Mouse (Mus musculus): ENCODE data around the gene Bcl9l. TPM values are rescaled to one million over a fixed set of nuclear protein-coding genes. Genes with fewer than 3 reads are reported as not detected.

Gene Bcl9l
- polyA plus RNA-seq, 1 experiment from 2014 or later: 2.0 TPM

- H3K9me3 ChIP-seq (ENCODE audit: low read length): no peaks in the 10 kb centered on the region
- 56% methylated on average over 9 of the region's 9 CpGs for WGBS (ENCODE audit: insufficient replicate concordance)
- no peak overlapping the region for H3K4me2 ChIP-seq (ENCODE audit: low read depth, low read length)
- H3K27ac ChIP-seq (ENCODE audit: low read depth): no peak overlapping the region
- 0 out of 2 replicates have a peak, but pooled peaks cover 4% of the 10 kb centered on the region for H3K4me1 ChIP-seq (ENCODE audit: insufficient read depth)
- H3K9ac ChIP-seq (replicated peaks): no peak overlapping the region
- no peaks in the 10 kb centered on the region for H3K36me3 ChIP-seq (replicated peaks; ENCODE audit: insufficient read depth, low read length)
- no peak for TF ChIP-seq CTCF (IDR thresholded peaks at IDR 0.05; ENCODE audit: low read depth)
- TF ChIP-seq EP300 (IDR thresholded peaks at IDR 0.05; ENCODE audit: low read depth): no peak
- DNase-seq: no peak
- no peak overlapping the region for H3K4me3 ChIP-seq (ENCODE audit: low read depth, low read length)
- no peak for ATAC-seq
- H3K27me3 ChIP-seq (ENCODE audit: insufficient read depth, low read length): no peaks in the 10 kb centered on the region
Observed at GRCm38 (mm10) chr9:44526337-44527112, 43.9 kb downstream of the Bcl9l start.

- Histone ChIP-seq H3K27me3 (ENCODE audit: insufficient read depth, low read length) (no peaks in the 10 kb centered on the region), H3K36me3 (replicated peaks; ENCODE audit: insufficient read depth, low read length) (no peaks in the 10 kb centered on the region), H3K4me2 (ENCODE audit: low read depth, low read length) (no peak overlapping the region), H3K9ac (replicated peaks) (no peak overlapping the region), H3K9me3 (ENCODE audit: low read length) (no peaks in the 10 kb centered on the region), H3K4me3 (ENCODE audit: low read depth, low read length) (no peak overlapping the region), H3K27ac (ENCODE audit: low read depth) (no peak overlapping the region), H3K4me1 (ENCODE audit: insufficient read depth) (no peaks in the 10 kb centered on the region)
- no peak for TF ChIP-seq CTCF (IDR thresholded peaks at IDR 0.05; ENCODE audit: low read depth)
- TF ChIP-seq EP300 (IDR thresholded peaks at IDR 0.05; ENCODE audit: low read depth): no peak
- DNase-seq: no peak
- 17% methylated on average over 8 of the region's 8 CpGs for WGBS (ENCODE audit: insufficient replicate concordance)
- ATAC-seq: no peak
Observed at GRCm38 (mm10) chr9:44528340-44528739, 45.7 kb downstream of the Bcl9l start.

- H3K4me3 ChIP-seq (ENCODE audit: low read depth, low read length): no peak overlapping the region
- no peaks in the 10 kb centered on the region for H3K27me3 ChIP-seq (ENCODE audit: insufficient read depth, low read length)
- no peak for TF ChIP-seq CTCF (IDR thresholded peaks at IDR 0.05; ENCODE audit: low read depth)
- TF ChIP-seq EP300 (IDR thresholded peaks at IDR 0.05; ENCODE audit: low read depth): no peak
- no peak for DNase-seq
- ATAC-seq: no peak
- WGBS (ENCODE audit: insufficient replicate concordance): 70% methylated on average over 6 of the region's 6 CpGs
- no peaks in the 10 kb centered on the region for H3K9me3 ChIP-seq (ENCODE audit: low read length)
- H3K9ac ChIP-seq (replicated peaks): no peak overlapping the region
- H3K27ac ChIP-seq (ENCODE audit: low read depth): no peak overlapping the region
- no peaks in the 10 kb centered on the region for H3K36me3 ChIP-seq (replicated peaks; ENCODE audit: insufficient read depth, low read length)
- H3K4me1 ChIP-seq (ENCODE audit: insufficient read depth): peaks cover 6% of the 10 kb centered on the region
- H3K4me2 ChIP-seq (ENCODE audit: low read depth, low read length): no peak overlapping the region
Observed at GRCm38 (mm10) chr9:44532991-44533580, 50.5 kb downstream of the Bcl9l start.

- 21% methylated on average over 19 of the region's 19 CpGs for WGBS (ENCODE audit: insufficient replicate concordance)
- Histone ChIP-seq H3K36me3 (replicated peaks; ENCODE audit: insufficient read depth, low read length) (no peaks in the 10 kb centered on the region), H3K27me3 (ENCODE audit: insufficient read depth, low read length) (no peaks in the 10 kb centered on the region), H3K4me1 (ENCODE audit: insufficient read depth) (peaks cover 12% of the 10 kb centered on the region), H3K9me3 (ENCODE audit: low read length) (no peaks in the 10 kb centered on the region), H3K9ac (replicated peaks) (0 out of 2 replicates have a peak overlapping the region, but pooled peaks have one; percentile 22), H3K4me2 (ENCODE audit: low read depth, low read length) (peak overlapping the region; percentile 51), H3K4me3 (ENCODE audit: low read depth, low read length) (no peak overlapping the region), H3K27ac (ENCODE audit: low read depth) (peak overlapping the region; percentile 42; the same call in 1 of the 2 replicates)
- ATAC-seq (peak; percentile 66), DNase-seq (peak; percentile 46)
- TF ChIP-seq CTCF (IDR thresholded peaks at IDR 0.05; ENCODE audit: low read depth) (no peak), EP300 (IDR thresholded peaks at IDR 0.05; ENCODE audit: low read depth) (no peak)
Observed at GRCm38 (mm10) chr9:44537625-44538301, 55.1 kb downstream of the Bcl9l start.

GRCm38 (mm10) chr9:44539816-44540421 lies 57.3 kb downstream of the Bcl9l start:
- H3K4me1 ChIP-seq (ENCODE audit: insufficient read depth): peaks cover 12% of the 10 kb centered on the region
- no peak overlapping the region for H3K4me3 ChIP-seq (ENCODE audit: low read depth, low read length)
- 77% methylated on average over 2 of the region's 2 CpGs for WGBS (ENCODE audit: insufficient replicate concordance)
- no peak for DNase-seq
- no peak overlapping the region for H3K9ac ChIP-seq (replicated peaks)
- no peak for ATAC-seq
- H3K27ac ChIP-seq (ENCODE audit: low read depth): no peak overlapping the region
- TF ChIP-seq EP300 (IDR thresholded peaks at IDR 0.05; ENCODE audit: low read depth): no peak
- TF ChIP-seq CTCF (IDR thresholded peaks at IDR 0.05; ENCODE audit: low read depth): no peak
- no peak overlapping the region for H3K4me2 ChIP-seq (ENCODE audit: low read depth, low read length)
- H3K36me3 ChIP-seq (replicated peaks; ENCODE audit: insufficient read depth, low read length): no peaks in the 10 kb centered on the region
- no peaks in the 10 kb centered on the region for H3K27me3 ChIP-seq (ENCODE audit: insufficient read depth, low read length)
- H3K9me3 ChIP-seq (ENCODE audit: low read length): no peaks in the 10 kb centered on the region

GRCm38 (mm10) chr9:44540676-44541075 lies 58.1 kb downstream of the Bcl9l start:
- TF ChIP-seq CTCF (IDR thresholded peaks at IDR 0.05; ENCODE audit: low read depth) (no peak), EP300 (IDR thresholded peaks at IDR 0.05; ENCODE audit: low read depth) (no peak)
- Histone ChIP-seq H3K4me2 (ENCODE audit: low read depth, low read length) (no peak overlapping the region), H3K36me3 (replicated peaks; ENCODE audit: insufficient read depth, low read length) (no peaks in the 10 kb centered on the region), H3K9ac (replicated peaks) (no peak overlapping the region), H3K27ac (ENCODE audit: low read depth) (no peak overlapping the region), H3K4me1 (ENCODE audit: insufficient read depth) (peaks cover 14% of the 10 kb centered on the region), H3K4me3 (ENCODE audit: low read depth, low read length) (no peak overlapping the region), H3K9me3 (ENCODE audit: low read length) (no peaks in the 10 kb centered on the region), H3K27me3 (ENCODE audit: insufficient read depth, low read length) (no peaks in the 10 kb centered on the region)
- no peak for DNase-seq
- 50% methylated on average over 3 of the region's 3 CpGs for WGBS (ENCODE audit: insufficient replicate concordance)
- ATAC-seq: no peak
